Mouse (Mus musculus): ENCODE measurements around the gene Mgat5.

Gene Mgat5

DNA sequence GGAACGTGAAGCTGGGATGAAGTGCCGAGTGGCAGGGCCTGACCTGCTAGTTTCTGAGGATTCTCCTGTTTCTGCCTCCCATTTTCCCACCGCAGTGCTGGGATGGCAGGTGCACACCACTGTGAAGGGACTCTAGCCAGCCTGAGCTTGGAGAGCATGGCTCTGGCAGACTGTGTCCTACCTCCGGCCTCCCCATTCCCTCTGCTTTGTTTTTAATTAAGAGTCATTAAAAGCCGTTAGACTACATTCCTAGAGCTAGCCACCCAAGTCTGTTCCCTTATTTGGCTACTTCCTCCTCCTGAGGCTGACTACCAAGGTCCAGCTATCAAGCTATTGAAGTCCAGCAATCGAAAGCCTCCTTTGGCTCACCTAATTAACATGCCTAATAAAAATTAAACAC lies 56.2 kb downstream of the Mgat5 start:
- DNase-seq (ENCODE audit: low spot score) = no peak

DNA sequence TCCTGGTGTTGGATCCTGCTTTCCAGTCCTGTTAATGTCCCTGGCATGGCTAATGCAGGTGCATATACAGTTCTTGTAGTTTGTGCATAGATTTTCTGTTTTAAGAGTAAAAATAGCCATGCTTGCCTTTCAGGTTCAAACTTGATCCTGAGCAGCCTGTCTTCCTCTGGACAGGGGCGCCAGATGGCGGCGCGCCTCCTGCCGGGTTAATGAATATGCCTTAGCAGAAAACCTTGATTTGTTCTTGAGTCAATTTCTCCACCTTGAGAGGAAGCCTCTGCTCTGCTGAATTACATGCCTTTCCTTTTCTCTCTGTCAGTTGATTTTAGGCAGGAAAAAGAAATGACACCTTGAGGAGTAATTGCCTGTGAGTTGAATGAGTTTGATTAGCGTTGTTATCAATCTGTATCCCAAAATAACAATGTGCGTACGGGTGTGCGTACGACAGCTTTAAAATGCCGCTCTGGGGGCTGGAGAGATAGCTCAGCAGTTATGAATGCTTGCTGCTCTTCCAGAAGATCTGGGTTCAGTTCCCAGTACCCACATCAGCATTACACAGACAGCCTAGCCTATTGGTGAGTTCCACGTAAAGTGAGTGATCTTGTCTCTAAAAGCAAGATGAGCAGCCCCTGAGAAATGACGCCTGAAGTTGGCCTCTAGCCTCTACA lies 57.5 kb downstream of the Mgat5 start:
- no peak for DNase-seq (ENCODE audit: low spot score)

DNA sequence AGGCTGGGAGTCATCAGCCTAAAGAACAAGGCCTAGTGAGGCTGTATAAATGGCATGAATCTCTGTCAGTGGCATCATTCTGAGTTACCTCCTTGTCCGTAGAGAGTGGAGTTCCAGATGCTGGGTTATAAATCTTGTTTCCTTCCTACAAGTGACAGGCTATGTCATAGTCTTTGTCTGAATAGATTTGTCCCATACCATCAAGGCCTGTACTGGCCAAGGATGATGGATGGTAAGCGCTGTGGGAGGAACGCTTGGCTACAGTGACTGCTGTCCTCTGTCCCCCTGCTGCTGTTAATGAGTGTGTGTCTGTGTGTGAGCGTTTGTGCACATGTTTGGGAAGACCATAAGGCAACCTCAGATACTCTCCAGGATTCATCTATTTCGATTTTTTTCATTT lies 63.2 kb downstream of the Mgat5 start:
- no peak for DNase-seq (ENCODE audit: low spot score)

DNA sequence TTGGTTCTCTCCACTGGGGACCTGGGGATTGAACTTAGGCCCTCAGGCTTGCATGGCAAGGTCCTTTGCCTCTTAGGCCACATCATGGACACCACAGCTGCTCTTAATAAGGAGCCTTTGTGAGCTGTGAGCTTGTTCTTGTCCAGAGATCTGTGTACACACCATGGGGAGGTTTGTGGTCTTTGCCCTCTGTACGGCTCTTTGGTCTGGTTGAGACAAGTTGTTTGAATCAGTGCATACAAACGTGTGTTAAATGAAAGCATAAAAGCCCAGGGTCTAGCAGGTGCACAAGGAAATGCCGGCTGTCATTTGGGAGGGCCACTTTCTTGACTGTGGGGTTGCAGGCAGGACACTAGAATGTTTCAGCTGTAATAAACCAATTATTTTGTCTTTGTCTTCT lies 64.5 kb downstream of the Mgat5 start:
- no peak for DNase-seq (ENCODE audit: low spot score)

DNA sequence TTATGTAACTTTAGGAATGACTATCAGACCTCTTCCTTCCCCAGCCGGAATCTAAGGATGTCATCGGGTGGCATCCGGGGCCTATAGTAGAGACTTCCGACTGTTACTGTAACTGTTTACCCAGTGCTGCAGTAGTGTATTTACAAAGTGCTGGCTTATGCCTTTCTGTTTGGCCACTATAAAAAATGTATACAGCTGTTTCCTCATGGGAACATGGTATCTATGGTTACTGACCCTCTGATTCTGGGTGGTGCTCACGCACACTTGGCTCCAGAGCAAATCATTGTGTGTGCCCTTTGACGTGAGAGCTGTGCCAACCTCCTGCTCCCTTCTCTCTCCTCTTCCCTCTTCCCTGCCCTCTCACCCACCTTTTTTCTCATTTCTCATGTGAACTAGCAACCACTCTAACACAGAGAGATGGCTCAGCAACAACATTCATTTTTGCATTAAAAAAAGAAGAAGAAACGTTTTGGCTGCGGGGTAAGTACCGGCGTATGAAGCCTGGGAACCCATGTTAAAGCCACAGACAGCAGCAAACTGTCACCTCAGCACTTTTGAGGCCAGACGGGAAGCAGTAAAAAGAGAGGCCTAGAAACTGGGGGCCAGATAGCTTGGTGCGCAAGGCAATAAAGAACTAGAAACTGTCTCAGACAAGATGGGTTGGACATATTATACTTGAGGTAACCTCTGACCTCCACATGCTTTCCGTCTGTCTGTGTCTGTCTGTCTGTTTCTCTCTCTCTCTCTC lies 65.6 kb downstream of the Mgat5 start:
- DNase-seq (ENCODE audit: low spot score) = peak; percentile 80

DNA sequence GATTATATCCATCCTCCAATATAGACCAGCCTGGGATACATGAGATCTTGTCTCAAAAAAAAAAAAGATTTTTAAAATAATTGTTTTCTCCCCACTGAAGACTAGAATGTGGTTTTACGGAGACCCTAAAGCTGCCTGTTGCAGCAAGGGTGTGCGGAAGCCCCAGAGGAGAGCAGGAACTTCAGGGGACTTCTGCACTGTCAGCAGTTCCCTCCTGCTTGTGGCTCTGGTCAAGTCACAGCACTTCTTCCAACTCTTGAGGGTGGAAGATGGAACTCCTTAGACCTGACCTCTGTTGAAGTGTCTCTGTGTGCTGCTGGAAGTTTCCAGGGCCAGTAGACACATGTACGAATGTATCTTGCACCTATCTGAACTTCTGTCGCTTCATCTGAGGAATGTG lies 66.3 kb downstream of the Mgat5 start:
- DNase-seq (ENCODE audit: low spot score) = no peak

DNA sequence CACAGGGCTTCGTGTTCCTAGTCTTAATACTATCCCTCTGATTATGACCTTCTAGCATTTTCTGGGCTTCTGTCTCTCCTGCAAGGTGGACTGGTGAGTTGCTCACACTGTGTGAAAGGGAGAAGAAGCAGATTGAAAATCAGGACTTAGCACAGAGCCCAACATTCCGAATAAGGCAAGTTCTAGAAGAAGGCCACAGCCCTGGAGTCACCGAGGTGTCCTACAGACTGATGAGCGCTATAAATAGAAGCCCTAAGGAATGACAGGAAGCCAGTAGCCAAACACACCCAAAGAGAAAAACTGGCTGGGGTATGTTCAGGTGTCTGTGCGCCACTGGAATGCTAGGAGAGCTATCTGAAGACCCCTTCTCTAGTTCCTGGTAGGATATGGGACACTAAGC lies 68.5 kb downstream of the Mgat5 start:
- DNase-seq (ENCODE audit: low spot score) = no peak

DNA sequence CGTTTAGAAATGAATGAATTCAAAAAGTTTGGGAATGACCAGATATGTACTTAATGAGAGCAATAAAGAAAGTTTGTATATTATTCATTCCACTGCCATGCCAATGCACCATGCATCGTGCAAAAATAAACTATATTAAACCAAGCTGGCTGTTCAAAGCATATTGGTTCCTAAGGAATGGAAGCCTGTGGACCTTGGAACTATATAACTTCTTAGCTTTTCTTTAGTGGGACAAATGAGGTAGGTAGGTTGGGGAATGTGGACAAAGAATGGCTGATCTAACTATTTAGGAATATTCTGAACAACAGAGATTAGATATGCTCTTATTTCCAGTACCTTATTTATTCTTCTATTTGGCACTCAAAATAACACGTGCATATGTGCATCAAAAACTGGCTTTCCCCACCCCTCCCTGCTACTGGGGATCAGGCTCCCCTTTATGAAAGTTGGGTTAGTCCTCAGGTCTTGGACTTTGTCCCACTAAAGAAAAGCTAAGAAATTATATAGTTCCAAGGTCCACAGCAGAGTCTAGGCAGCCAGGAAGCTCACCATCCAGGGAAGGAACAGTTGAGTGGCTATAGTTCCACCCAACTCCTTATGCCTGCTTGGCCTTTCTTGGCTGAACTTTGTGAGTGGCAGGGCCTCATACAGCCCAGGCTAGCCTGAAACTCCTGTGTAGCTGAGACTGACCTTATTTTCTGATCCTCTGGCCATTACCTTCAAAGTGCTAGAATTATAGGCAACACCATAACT lies 70.9 kb downstream of the Mgat5 start:
- DNase-seq (ENCODE audit: low spot score) = no peak

DNA sequence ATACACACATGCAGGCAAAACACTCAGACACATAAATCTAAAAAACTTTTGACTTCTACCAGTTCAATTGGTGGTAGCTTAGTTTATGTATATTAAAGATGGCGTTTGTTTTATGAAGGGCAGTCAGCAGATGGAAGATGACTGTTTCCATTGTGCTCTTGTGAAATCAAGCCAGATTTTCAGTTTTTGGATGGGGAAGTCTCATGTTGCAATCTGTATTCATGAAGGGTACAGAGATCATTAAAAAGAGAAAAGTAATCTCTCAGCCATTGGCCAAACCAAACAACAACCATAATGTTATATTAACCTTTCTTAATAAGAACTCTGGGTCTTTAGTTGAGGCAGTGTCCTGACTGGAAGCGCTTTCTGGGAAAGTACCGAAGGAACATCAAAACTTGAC lies 73.3 kb downstream of the Mgat5 start:
- DNase-seq (ENCODE audit: low spot score) = peak; percentile 22

DNA sequence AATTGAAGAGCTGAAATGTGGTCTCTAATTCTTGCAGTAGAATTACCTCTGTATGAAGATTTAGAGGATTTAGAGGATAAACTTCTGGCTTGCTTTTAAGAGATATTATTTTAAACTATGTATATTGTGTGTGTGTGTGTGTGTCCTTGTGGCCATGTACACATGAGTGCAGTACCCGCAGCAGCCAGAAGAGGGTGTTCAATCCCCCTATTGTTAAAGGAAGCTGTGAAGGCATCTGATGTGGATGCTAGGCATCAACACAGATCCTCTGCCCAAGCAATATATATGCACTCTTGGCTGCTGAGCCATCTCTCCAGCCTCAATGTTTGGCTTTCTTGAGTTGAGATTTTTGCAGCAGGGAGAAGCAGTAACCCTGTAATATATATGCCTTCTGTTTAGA lies 75.4 kb downstream of the Mgat5 start:
- DNase-seq (ENCODE audit: low spot score) = no peak

DNA sequence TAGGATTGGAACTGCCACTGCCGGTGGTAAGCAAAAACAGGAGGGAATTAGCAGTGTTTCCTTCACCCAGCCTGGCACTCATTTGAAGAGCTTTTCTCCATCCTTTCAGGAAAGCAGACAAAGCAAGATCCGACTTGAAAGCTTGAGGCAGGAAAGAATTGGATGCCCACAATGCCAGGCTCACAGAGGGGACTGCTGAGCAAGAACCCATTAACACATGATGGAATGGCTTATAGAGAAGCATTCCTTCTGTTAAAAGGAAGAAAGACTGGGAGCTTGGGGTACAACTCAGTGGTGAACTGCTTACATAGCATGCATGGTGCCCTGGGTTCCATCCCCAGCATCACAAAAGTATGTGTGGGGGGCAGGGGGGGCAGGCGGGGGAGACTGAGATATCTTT lies 80.2 kb downstream of the Mgat5 start:
- DNase-seq (ENCODE audit: low spot score) = no peak

DNA sequence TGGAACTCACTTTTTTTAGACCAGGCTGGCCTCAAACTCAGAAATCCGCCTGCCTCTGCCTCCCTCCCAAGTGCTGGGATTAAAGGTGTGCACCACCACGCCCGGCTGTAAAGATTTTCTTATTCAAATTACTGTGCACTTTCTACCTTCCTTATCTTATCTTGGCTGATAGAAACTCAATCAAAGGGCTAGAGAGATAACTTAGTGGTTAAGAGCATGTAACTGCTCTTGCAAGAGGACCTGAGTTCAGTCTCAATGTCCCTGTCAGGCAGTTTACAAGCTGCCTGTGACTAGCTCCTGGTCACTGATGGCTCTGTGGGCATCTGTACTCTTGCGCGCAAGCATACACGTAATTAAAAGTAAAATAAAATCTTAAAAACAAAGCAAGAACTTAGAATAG lies 82.7 kb downstream of the Mgat5 start:
- no peak for DNase-seq (ENCODE audit: low spot score)

DNA sequence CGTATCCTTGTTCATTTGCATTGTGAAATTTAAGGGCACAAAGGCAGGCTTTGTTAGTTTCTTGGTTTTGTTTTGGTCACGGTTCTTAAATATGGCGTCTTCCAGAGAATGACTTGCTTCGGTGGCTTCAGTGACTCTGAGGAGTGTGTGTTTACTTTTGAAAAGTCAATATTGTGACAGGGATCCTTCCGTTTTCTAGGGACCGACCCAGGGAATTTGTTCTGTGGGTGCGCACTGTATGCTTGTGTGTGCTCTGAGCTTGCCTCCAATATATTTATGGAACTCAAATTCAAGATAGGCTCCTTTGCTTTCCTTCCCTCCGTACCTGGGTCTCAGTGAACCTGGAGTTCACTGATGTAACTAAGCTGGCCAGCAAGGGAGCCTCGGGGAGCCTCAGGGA lies 86.1 kb downstream of the Mgat5 start:
- DNase-seq (ENCODE audit: low spot score) = no peak

DNA sequence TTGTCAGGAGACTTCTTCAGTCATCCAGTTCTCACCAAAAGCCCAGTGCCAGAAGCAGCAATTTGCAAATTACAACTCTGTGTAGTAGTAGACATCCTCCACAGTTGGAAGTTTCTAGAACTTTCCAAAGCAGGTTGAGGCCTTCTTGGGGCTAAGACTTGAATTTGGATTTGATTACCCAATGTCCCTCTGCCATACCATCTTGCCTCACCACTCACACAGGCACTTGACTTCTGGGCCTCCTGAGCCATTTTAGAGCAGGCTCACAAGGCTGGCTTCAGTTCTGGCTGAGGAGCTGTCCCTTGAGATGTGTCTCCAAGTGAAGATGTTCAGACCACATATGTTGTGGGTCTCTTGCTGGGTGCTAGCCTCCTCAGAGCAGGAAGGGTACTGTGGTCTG lies 86.9 kb downstream of the Mgat5 start:
- DNase-seq (ENCODE audit: low spot score) = peak; percentile 51

DNA sequence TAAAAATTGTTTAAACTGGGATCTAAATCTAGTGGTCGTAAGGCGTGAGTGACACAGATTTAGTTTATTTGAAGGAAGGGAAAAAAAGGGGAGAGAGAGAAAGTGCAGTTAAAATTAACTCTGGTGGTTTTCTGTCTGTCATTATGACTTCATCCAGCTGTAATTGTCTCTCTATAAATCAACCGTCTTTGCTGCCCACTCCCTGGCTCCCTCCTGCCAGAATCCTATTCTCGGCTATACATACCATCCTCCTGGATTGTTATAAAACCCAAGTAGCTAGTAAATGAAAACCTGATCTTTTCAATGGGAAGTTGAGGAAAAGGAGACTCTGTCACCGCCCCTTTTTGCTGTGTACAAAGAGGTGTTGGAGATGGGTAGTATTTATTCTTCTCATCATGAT lies 88.5 kb downstream of the Mgat5 start:
- DNase-seq (ENCODE audit: low spot score) = no peak

DNA sequence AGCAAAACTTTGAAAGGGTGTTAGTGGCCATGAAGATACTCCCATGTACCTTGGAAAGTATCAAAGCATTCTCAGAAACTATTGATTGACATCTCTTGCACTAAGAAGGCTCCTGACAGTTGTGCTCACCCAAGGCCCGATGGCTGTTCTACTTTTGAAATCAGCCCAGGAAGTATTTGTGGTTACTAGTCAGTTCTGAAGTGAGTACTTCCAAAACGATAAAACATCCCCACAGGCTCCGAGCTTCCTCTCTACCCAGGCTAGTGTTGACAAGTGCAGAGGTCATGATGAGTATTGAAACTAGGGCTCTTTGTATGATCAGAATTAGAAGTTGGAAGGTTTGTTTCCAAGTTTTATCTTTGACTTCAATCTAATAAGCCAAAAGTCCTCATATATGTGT lies 92.0 kb downstream of the Mgat5 start:
- no peak for DNase-seq (ENCODE audit: low spot score)

DNA sequence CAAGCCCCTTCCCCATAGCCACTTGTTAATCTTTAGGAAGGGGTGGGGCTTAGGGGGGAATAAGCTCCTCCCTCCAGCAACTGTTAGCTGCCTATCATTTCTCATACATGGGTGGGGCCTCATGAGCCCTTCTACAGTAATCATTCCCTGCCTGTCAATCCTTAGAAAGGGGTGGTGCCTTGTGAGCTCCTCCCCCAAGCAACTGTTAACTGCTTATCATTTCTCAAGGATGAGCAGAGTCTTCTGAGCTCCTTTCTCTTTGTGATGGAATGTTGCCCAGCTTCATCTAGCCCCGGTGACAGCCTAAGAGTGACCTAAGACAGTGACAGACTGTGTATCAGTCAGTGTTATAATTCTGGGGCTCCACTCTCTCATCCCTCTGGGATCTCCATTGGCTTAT lies 95.0 kb downstream of the Mgat5 start:
- no peak for DNase-seq (ENCODE audit: low spot score)

DNA sequence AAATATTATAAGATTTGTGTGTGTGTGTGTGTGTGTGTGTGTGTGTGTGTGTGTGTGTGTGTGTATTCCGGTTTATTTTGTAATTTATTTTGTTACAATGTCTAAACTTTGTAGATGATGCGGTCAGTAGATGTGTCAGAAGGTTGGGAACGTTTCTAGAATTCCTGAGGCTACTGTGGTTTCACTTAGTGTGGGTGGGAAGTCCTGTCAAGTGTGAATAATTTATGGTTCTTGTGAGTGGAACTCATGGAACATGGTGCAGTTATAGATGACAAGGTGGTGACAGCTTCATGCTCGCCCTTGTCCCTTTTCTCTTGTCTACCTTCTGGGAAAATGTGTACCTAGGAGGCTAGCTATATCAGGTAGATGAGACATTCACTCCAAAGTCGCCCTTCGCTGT lies 96.2 kb downstream of the Mgat5 start:
- DNase-seq (ENCODE audit: low spot score) = no peak

DNA sequence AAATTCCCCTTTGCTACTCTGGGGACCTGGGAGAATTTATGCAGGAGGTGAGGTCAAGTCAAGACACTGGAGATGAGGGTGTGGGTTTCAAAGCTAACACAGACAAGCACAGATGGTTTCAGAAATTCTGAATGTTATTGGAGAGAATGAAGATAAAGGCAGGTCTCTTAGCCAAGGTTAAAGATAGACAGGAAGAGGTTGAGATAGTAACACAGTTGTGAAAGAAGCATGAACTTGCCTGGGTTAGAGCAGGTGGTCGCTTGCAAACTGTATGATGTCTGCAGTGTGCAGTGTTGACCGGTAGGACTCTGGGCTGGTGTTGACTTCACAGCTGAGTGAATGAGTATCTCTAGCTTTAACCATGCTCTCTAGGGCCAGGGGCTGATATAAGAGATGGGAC lies 97.8 kb downstream of the Mgat5 start:
- no peak for DNase-seq (ENCODE audit: low spot score)

DNA sequence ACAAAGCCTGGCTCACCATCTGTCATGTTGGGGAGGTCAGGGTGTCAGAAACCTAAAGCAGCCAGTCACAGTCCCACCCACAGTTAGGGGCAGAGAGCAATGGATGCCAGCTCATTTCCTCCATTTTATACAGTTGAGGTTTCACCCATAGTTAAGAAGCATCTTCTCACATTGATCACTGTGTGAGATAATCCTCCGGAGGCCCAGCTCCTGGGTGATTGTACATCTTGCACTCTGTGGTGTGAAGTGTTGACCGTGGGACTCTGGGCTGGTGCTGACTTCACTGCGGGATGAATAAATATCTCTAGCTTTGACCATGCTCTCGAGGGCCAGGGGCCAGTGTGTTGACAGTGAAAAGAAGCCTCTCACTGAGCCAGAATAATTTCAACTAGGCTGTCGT lies 99.0 kb downstream of the Mgat5 start:
- DNase-seq (ENCODE audit: low spot score) = no peak

DNA sequence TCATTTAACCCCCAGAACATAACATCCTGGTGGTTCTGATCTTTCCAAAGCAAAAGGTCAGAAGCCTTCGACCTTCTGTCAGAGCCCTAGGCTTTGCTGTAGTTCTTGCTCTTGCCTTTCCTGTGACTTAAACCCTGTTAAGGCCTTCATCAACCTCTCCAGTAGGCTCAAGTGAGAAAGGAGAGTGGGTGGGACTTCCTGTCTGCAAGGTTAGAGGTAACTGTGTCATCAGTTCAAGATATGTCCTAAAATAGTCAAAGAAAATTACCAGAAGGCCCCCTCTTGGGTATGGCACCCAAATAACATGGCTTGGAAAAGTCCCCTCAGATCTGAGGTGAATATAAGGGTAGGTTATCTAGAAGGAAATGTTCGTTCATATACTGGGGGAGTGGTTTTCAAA lies 99.5 kb downstream of the Mgat5 start:
- DNase-seq (ENCODE audit: low spot score) = no peak

DNA sequence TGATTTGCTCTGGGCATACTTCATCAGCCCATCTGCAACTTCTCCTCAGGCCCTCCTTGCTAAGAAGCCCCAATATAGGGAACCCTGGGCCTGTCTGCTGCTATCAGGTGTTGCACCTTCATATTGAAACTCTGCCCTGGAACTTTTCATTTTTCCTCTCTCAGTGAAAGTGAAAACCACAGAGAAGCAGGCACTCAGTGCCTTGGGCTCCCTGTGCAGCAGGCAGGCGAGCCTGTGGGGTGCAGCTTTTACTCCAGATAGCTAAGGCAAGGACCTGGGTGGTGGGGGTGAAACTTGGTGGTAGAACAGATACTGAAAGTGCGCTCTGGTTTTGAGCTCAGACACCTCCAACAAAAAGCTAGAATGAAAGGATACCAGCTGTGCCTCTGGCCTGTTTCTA lies 100.8 kb downstream of the Mgat5 start:
- DNase-seq (ENCODE audit: low spot score) = no peak

DNA sequence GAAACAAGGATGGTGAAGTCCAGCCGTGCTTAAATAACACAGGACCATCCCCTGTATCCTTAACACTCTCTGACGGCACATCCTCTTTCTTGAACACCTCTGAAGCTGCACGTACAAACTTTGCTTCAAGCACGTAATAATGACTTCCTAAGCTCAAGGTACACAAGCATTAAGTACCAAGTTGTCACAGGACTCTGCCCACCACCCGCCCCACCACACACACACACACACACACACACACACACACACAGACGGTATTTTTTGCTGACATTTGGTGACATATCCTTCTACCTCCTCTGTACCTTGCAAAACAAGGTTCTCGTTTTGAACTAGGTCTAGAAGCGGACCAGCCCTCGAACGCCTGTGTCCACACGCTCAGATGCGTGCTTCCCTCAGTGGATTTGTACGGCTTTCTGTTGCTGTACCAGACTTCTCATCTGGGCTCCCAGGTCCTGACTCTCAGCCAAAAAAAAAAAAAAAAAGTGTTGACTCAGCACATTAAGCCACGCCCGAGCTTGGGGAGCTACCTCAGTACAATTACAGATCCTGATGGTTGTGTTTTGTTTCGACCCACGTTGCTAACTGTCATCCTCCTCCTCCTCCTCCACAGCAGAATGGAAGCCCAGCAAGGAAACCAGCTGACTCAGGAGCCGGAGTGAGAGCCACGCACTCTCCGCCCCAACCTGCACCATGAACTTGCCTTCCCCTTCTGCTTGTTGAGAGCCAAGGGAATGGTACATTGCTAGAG lies 101.4 kb downstream of the Mgat5 start:
- no peak for DNase-seq (ENCODE audit: low spot score)
